Mouse (Mus musculus) ES-E14 (cell line): ENCODE data around the gene Hs6st3.

Experiments used
- MAFK ChIP-seq: IDR thresholded peaks from 2 replicates; pipeline ENCODE4 v1.6.1; 2014; ENCODE audit warnings: mild to moderate bottlenecking, low read depth, low read length, inconsistent platforms; ENCODE audit not compliant: insufficient read depth
- ZC3H11A ChIP-seq: IDR thresholded peaks from 2 replicates; pipeline ENCODE4 v1.6.1; 2012; ENCODE audit warnings: low read depth, mild to moderate bottlenecking, inconsistent platforms, low read length, borderline replicate concordance
- ZNF384 ChIP-seq: IDR thresholded peaks from 2 replicates; pipeline ENCODE4 v1.6.1; 2012; ENCODE audit warnings: low read depth, low read length, inconsistent platforms

DNA sequence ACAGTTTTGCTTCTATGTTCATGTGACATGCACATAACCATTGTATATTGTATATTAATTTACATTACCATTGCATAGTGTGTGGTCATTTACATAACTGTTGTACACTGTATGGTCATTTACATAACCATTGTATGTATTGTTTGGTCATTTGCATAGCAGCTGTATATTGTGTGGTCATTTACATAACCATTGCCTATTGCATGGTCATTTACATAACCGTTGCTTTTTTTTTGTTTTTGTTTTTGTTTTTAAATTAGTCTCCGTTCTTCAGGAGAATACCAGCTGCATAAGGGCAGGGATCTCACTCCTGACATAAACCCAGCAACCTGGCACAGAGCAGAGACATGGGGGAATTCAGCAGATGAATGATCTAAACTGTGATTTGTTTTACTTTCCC is 95.5 kb downstream of the Hs6st3 start:
- TF ChIP-seq MAFK (no peak), ZC3H11A (no peak), ZNF384 (no peak)
